ENCODE assay signal across 19 mouse cellular contexts in genomic region chr11:62266466-62267214, GRCm38 (mm10). TPM values are rescaled to one million over a fixed set of nuclear protein-coding genes. Genes with fewer than 3 reads are reported as not detected.
DNase-seq lines count a peak whose midpoint lies in the region; ATAC-seq lines count a peak whose summit lies in the region.
"Had no signal": no experiment of that assay in that cellular context is flagged by ENCODE, and none has a peak within 500 bp of the region (broad histone marks: within the 10 kb centered on the region; RNA-seq: fewer than 3 reads in every experiment).

No protein-coding gene starts in this region.

- no peak overlapping the region for H3K4me3 ChIP-seq in forebrain, embryonic 11.5 days (ENCODE audit: low read depth, low read length)
- H3K4me3 ChIP-seq in forebrain, embryonic 16.5 days (replicated peaks; ENCODE audit: low read length), result no peak overlapping the region
- H3K4me3 ChIP-seq in midbrain, embryonic 14.5 days (replicated peaks; ENCODE audit: low read depth, low read length), result no peak overlapping the region
- H3K4me3 ChIP-seq in midbrain, embryonic 16.5 days (ENCODE audit: low read depth, low read length), result no peak overlapping the region
- H3K4me3 ChIP-seq in forebrain, embryonic 14.5 days (ENCODE audit: low read depth, low read length), result no peak overlapping the region
- no peak overlapping the region for H3K4me3 ChIP-seq in intestine, embryonic 16.5 days (ENCODE audit: low read length)
- H3K4me3 ChIP-seq: heart, adult 2 months; limb, embryonic 10.5 days had no signal

- peaks cover 5% of the 10 kb centered on the region for H3K4me1 ChIP-seq in forebrain, embryonic 11.5 days (replicated peaks; ENCODE audit: control insufficient read depth, insufficient read depth, low read length)
- peaks cover 11% of the 10 kb centered on the region for H3K4me1 ChIP-seq in forebrain, embryonic 16.5 days (replicated peaks; ENCODE audit: control insufficient read depth, insufficient read depth, low read length)
- peaks cover 15% of the 10 kb centered on the region; the same call in 1 of the 2 replicates for H3K4me1 ChIP-seq in midbrain, embryonic 14.5 days (ENCODE audit: control insufficient read depth, insufficient read depth, low read length)
- H3K4me1 ChIP-seq in midbrain, embryonic 16.5 days (ENCODE audit: control insufficient read depth, insufficient read depth, low read length), result peaks cover 3% of the 10 kb centered on the region; the same call in 1 of the 2 replicates
- H3K4me1 ChIP-seq in forebrain, embryonic 14.5 days (ENCODE audit: control insufficient read depth, insufficient read depth, low read length), result peaks cover 9% of the 10 kb centered on the region
- peaks cover 14% of the 10 kb centered on the region; the same call in 1 of the 2 replicates for H3K4me1 ChIP-seq in intestine, embryonic 16.5 days (ENCODE audit: control insufficient read depth, insufficient read depth, low read length)

- H3K4me2 ChIP-seq in forebrain, embryonic 11.5 days (ENCODE audit: low read depth, low read length, severe bottlenecking), result no peak overlapping the region; the same call in 1 of the 2 replicates
- no peak overlapping the region for H3K4me2 ChIP-seq in forebrain, embryonic 16.5 days (ENCODE audit: low read length)
- H3K4me2 ChIP-seq in midbrain, embryonic 14.5 days (ENCODE audit: low read length), result peak overlapping the region; percentile 12; the same call in 1 of the 2 replicates
- H3K4me2 ChIP-seq in midbrain, embryonic 16.5 days (ENCODE audit: low read length), result no peak overlapping the region
- no peak overlapping the region for H3K4me2 ChIP-seq in forebrain, embryonic 14.5 days (ENCODE audit: low read length)
- no peak overlapping the region for H3K4me2 ChIP-seq in intestine, embryonic 16.5 days (ENCODE audit: low read depth, low read length)
- H3K4me2 ChIP-seq: liver, embryonic 11.5 days had no signal

- ATAC-seq in forebrain, embryonic 11.5 days (replicated peaks; ENCODE audit: low FRiP score), result no peak
- ATAC-seq in forebrain, embryonic 16.5 days, result no peak
- no peak for ATAC-seq in midbrain, embryonic 14.5 days (ENCODE audit: low FRiP score, low TSS enrichment)
- ATAC-seq in midbrain, embryonic 16.5 days, result no peak
- no peak for ATAC-seq in forebrain, embryonic 14.5 days
- peak; percentile 58 for ATAC-seq in intestine, embryonic 16.5 days
- ATAC-seq: activated CD4-positive, CD25-positive, alpha-beta regulatory T cell, adult 4 months; Patski had no signal

- H3K36me3 ChIP-seq in forebrain, embryonic 11.5 days (ENCODE audit: control insufficient read depth, insufficient read depth, low read length), result no peaks in the 10 kb centered on the region
- H3K36me3 ChIP-seq in forebrain, embryonic 16.5 days (ENCODE audit: control insufficient read depth, insufficient read depth), result no peaks in the 10 kb centered on the region
- H3K36me3 ChIP-seq in midbrain, embryonic 14.5 days (ENCODE audit: control insufficient read depth, insufficient read depth, low read length), result no peaks in the 10 kb centered on the region
- no peaks in the 10 kb centered on the region for H3K36me3 ChIP-seq in midbrain, embryonic 16.5 days (ENCODE audit: control insufficient read depth, insufficient read depth, low read length)
- H3K36me3 ChIP-seq in forebrain, embryonic 14.5 days (ENCODE audit: control insufficient read depth, insufficient read depth, low read length), result no peaks in the 10 kb centered on the region
- H3K36me3 ChIP-seq in intestine, embryonic 16.5 days (ENCODE audit: control insufficient read depth, insufficient read depth, low read length), result no peaks in the 10 kb centered on the region

- WGBS in forebrain, embryonic 11.5 days, result 51% methylated on average over 17 of the region's 17 CpGs
- WGBS in forebrain, embryonic 16.5 days, result 45% methylated on average over 17 of the region's 17 CpGs
- WGBS in midbrain, embryonic 14.5 days, result 30% methylated on average over 17 of the region's 17 CpGs
- WGBS in midbrain, embryonic 16.5 days, result 34% methylated on average over 17 of the region's 17 CpGs
- WGBS in forebrain, embryonic 14.5 days, result 47% methylated on average over 17 of the region's 17 CpGs
- 64% methylated on average over 17 of the region's 17 CpGs for WGBS in intestine, embryonic 16.5 days

- H3K27ac ChIP-seq in forebrain, embryonic 11.5 days (ENCODE audit: low read depth, low read length), result no peak overlapping the region
- H3K27ac ChIP-seq in forebrain, embryonic 16.5 days (ENCODE audit: low read length), result no peak overlapping the region
- H3K27ac ChIP-seq in midbrain, embryonic 14.5 days (replicated peaks; ENCODE audit: low read depth, low read length), result no peak overlapping the region; the same call in 1 of the 2 replicates
- no peak overlapping the region for H3K27ac ChIP-seq in midbrain, embryonic 16.5 days (ENCODE audit: low read length)
- H3K27ac ChIP-seq in forebrain, embryonic 14.5 days (ENCODE audit: low read depth, low read length), result no peak overlapping the region
- 0 out of 2 replicates have a peak overlapping the region, but pooled peaks have one; percentile 26 for H3K27ac ChIP-seq in intestine, embryonic 16.5 days (ENCODE audit: low read length)
- H3K27ac ChIP-seq: heart, adult 2 months; kidney, postnatal 0 days; limb, embryonic 10.5 days; macrophage had no signal

- H3K27me3 ChIP-seq in forebrain, embryonic 11.5 days (ENCODE audit: control insufficient read depth, insufficient read depth, low read length), result no peaks in the 10 kb centered on the region; the same call in 1 of the 2 replicates
- H3K27me3 ChIP-seq in forebrain, embryonic 16.5 days (replicated peaks; ENCODE audit: control insufficient read depth, insufficient read depth, low read length), result no peaks in the 10 kb centered on the region
- H3K27me3 ChIP-seq in midbrain, embryonic 14.5 days (ENCODE audit: control insufficient read depth, insufficient read depth, low read length), result no peaks in the 10 kb centered on the region
- no peaks in the 10 kb centered on the region for H3K27me3 ChIP-seq in midbrain, embryonic 16.5 days (ENCODE audit: control insufficient read depth, insufficient read depth, low read depth, low read length)
- no peaks in the 10 kb centered on the region for H3K27me3 ChIP-seq in forebrain, embryonic 14.5 days (replicated peaks; ENCODE audit: control insufficient read depth, insufficient read depth, low read length)
- no peaks in the 10 kb centered on the region for H3K27me3 ChIP-seq in intestine, embryonic 16.5 days (replicated peaks; ENCODE audit: control insufficient read depth, insufficient read depth, low read length)
- H3K27me3 ChIP-seq: Patski had no signal

- no peaks in the 10 kb centered on the region for H3K9me3 ChIP-seq in forebrain, embryonic 11.5 days (ENCODE audit: control insufficient read depth, low read length)
- H3K9me3 ChIP-seq in forebrain, embryonic 16.5 days (ENCODE audit: control insufficient read depth, low read length), result no peaks in the 10 kb centered on the region
- no peaks in the 10 kb centered on the region for H3K9me3 ChIP-seq in midbrain, embryonic 14.5 days (ENCODE audit: control insufficient read depth, low read length)
- no peaks in the 10 kb centered on the region for H3K9me3 ChIP-seq in midbrain, embryonic 16.5 days (replicated peaks; ENCODE audit: control insufficient read depth, low read length, poor library complexity, severe bottlenecking)
- H3K9me3 ChIP-seq in forebrain, embryonic 14.5 days (replicated peaks; ENCODE audit: control insufficient read depth, low read length), result no peaks in the 10 kb centered on the region
- H3K9me3 ChIP-seq in intestine, embryonic 16.5 days (ENCODE audit: control insufficient read depth, low read length), result no peaks in the 10 kb centered on the region
- H3K9me3 ChIP-seq: limb, embryonic 10.5 days had no signal

- DNase-seq in forebrain, embryonic 11.5 days (ENCODE audit: low spot score), result no peak
- DNase-seq in midbrain, embryonic 14.5 days, result peak; percentile 51
- DNase-seq in forebrain, embryonic 14.5 days (ENCODE audit: low spot score), result peak; percentile 29
- no peak for DNase-seq in lung, postnatal 14 days
- DNase-seq in lung, postnatal 10 days, result no peak
- DNase-seq: adrenal gland, postnatal 14 days; gastrocnemius, postnatal 10 days; heart, adult 2 months; lung, adult 2 months; right cerebral cortex, postnatal 4 days had no signal

- peak overlapping the region; percentile 20; the same call in 1 of the 2 replicates for H3K9ac ChIP-seq in forebrain, embryonic 11.5 days (ENCODE audit: low read length)
- H3K9ac ChIP-seq in forebrain, embryonic 16.5 days (replicated peaks; ENCODE audit: low read depth, low read length), result no peak overlapping the region
- no peak overlapping the region; the same call in 1 of the 2 replicates for H3K9ac ChIP-seq in midbrain, embryonic 14.5 days (replicated peaks; ENCODE audit: low read length)
- H3K9ac ChIP-seq in midbrain, embryonic 16.5 days (ENCODE audit: low read depth, low read length), result no peak overlapping the region
- H3K9ac ChIP-seq in forebrain, embryonic 14.5 days (ENCODE audit: low read length), result no peak overlapping the region
- no peak overlapping the region for H3K9ac ChIP-seq in intestine, embryonic 16.5 days (ENCODE audit: low read depth, low read length)

RNA-seq across cellular contexts. Expression of gene Zswim7, which starts 14.5 kb away (rescaled TPM):
- 16.6 and 16.9 TPM in 2 replicates for polyA plus RNA-seq in forebrain, embryonic 11.5 days (2014; fragmentation: Nextera tagmentation; extraction: Ambion mirVana)
- 10.9 and 11.2 TPM in 2 replicates for polyA plus RNA-seq in forebrain, embryonic 16.5 days (2015; fragmentation: Nextera tagmentation; extraction: Ambion mirVana)
- 11.3 and 13.0 TPM in 2 replicates for polyA plus RNA-seq in midbrain, embryonic 14.5 days (2014; fragmentation: Nextera tagmentation; extraction: Ambion mirVana)
- 12.7 TPM in 2 replicates for polyA plus RNA-seq in midbrain, embryonic 16.5 days (2015; fragmentation: Nextera tagmentation; extraction: Ambion mirVana)
- polyA plus RNA-seq in forebrain, embryonic 14.5 days (2014; fragmentation: Nextera tagmentation; extraction: Ambion mirVana), result 9.1 and 14.8 TPM in 2 replicates
- 26.1 and 28.0 TPM in 2 replicates for polyA plus RNA-seq in intestine, embryonic 16.5 days (2015; fragmentation: Nextera tagmentation; extraction: Ambion mirVana)

RNA-seq across cellular contexts. Expression of gene Ttc19, which starts 14.6 kb away (rescaled TPM):
- 17.7 and 21.1 TPM in 2 replicates for polyA plus RNA-seq in forebrain, embryonic 11.5 days (2014; fragmentation: Nextera tagmentation; extraction: Ambion mirVana)
- 30.8 and 39.3 TPM in 2 replicates for polyA plus RNA-seq in forebrain, embryonic 16.5 days (2015; fragmentation: Nextera tagmentation; extraction: Ambion mirVana)
- 31.7 and 36.2 TPM in 2 replicates for polyA plus RNA-seq in midbrain, embryonic 14.5 days (2014; fragmentation: Nextera tagmentation; extraction: Ambion mirVana)
- 43.9 and 49.4 TPM in 2 replicates for polyA plus RNA-seq in midbrain, embryonic 16.5 days (2015; fragmentation: Nextera tagmentation; extraction: Ambion mirVana)
- 17.7 and 25.1 TPM in 2 replicates for polyA plus RNA-seq in forebrain, embryonic 14.5 days (2014; fragmentation: Nextera tagmentation; extraction: Ambion mirVana)
- 13.2 and 14.4 TPM in 2 replicates for polyA plus RNA-seq in intestine, embryonic 16.5 days (2015; fragmentation: Nextera tagmentation; extraction: Ambion mirVana)

RNA-seq across cellular contexts. Expression of gene Adora2b, which starts 17.9 kb away (rescaled TPM):
- 2.7 and 2.8 TPM in 2 replicates for polyA plus RNA-seq in forebrain, embryonic 11.5 days (2014; fragmentation: Nextera tagmentation; extraction: Ambion mirVana)
- polyA plus RNA-seq in forebrain, embryonic 16.5 days (2015; fragmentation: Nextera tagmentation; extraction: Ambion mirVana), result 2.4 and 3.0 TPM in 2 replicates
- polyA plus RNA-seq in midbrain, embryonic 14.5 days (2014; fragmentation: Nextera tagmentation; extraction: Ambion mirVana), result 2.7 and 3.1 TPM in 2 replicates
- 3.4 and 6.0 TPM in 2 replicates for polyA plus RNA-seq in midbrain, embryonic 16.5 days (2015; fragmentation: Nextera tagmentation; extraction: Ambion mirVana)
- 2.1 and 2.9 TPM in 2 replicates for polyA plus RNA-seq in forebrain, embryonic 14.5 days (2014; fragmentation: Nextera tagmentation; extraction: Ambion mirVana)
- 9.7 and 14.0 TPM in 2 replicates for polyA plus RNA-seq in intestine, embryonic 16.5 days (2015; fragmentation: Nextera tagmentation; extraction: Ambion mirVana)
- polyA plus RNA-seq: activated CD4-positive, CD25-positive, alpha-beta regulatory T cell, adult 4 months had no signal

Comparison
In these comparisons a context has a peak if more than half of its experiments do, and no peak if none do; other contexts are left out.
1. DNase-seq: peak in midbrain, embryonic 14.5 days (single experiment) and forebrain, embryonic 14.5 days (single experiment); none in forebrain, embryonic 11.5 days (single experiment), lung, postnatal 14 days (single experiment) and lung, postnatal 10 days (single experiment).